Mouse (Mus musculus) fat pad, adult 2 months (tissue): ENCODE data around the gene Vps9d1.
"Not testable (repeated sequence)": the region's sequence is repeated elsewhere in the genome, so short reads cannot be mapped to it uniquely, and the experiment has no call there.

Experiments
- DNase-seq: peaks from one replicate; pipeline ENCODE4 v3.0.0-alpha.2; 2011; ENCODE audit warnings: low read depth, low spot score; ENCODE audit errors: extremely low read depth

Gene Vps9d1

DNA sequence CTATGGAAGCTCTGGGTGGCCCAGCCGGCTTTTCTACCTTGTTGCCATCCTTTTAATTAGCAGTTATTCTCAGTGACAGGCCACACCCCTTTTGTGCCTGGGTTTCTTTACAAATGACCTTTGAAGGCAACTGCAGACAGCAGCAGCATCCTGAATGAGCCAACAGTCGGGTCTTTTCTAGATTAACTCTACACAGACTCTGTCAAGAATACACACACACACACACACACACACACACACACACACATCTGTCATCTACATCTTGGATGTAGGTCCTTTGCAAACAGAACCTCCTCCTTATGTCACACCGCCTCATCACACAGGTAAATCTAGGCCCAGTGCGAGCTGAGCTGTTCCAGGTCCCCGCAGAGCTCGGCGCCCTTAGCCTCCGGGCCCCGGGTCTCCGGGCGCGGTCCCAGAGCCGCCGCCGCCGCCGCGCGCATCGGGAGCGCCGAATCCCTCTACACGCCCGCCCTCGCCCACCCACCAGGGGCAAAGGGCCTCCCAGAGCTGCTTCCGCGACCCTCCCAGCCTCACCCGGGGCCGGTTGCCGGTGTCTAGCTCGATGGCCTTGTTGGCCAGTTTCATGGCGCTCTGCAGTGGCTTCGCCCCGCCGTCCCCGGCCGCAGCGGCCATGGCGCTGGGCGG lies 573 bp downstream of the Vps9d1 start:
- no peak for DNase-seq

DNA sequence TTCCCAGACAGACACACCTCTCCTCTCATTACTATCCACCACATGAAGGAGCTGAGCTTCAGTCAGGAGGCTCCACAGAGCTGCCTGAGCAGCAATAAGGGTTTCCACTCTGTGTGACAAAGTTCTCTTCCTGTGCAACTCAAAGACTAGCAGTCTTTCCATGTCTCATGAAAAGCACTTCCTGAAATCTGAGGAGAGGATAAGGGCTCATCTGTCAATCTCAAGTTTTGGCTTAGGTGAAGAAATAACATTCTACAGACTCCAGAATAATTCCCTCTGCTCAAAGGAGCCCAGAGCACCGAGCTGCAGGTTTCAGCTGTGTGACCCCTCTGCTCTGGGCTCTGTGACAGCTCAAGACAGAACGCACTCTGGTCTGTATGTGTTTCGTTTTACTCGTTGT lies 1.2 kb downstream of the Vps9d1 start:
- DNase-seq: no peak

DNA sequence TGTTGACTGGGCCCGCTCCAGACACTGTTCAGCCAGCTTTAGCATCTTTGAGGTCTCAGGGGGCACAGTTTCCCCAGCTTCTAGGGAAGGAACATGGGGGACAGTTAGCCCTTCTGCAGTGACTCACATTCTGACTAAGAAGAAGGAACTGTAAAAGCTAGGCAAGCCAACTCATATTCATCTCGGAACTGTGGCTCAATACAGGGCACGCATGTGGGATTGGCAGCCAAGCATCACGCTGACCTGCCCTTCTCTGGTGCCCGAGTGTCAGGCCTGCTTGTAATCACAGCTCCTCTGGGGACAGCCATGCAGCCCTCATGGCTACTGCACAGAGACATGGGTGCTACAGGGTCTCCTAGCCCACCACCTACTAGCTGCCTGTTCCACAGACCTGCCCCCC lies 3.2 kb downstream of the Vps9d1 start:
- DNase-seq: no peak

DNA sequence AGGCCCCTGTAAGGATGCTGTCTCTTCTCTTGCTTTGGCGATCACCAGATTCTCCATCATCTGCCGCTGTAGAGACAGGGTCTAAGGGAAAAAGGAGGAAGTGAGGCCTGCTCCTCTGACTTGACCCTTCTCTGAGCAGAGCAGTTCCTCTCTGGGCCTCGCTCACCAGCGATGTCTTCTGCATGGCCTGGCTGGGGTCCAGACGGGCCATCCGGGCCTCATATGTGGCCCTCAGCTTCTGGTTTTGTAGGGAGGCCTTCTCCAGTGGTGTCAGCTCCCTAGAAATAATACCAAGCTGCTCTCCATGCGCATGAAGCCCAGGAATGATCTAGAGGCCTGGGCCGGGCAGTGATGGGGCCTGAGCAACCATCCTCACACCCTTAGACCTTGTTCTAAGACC lies 5.6 kb downstream of the Vps9d1 start:
- DNase-seq: no peak

DNA sequence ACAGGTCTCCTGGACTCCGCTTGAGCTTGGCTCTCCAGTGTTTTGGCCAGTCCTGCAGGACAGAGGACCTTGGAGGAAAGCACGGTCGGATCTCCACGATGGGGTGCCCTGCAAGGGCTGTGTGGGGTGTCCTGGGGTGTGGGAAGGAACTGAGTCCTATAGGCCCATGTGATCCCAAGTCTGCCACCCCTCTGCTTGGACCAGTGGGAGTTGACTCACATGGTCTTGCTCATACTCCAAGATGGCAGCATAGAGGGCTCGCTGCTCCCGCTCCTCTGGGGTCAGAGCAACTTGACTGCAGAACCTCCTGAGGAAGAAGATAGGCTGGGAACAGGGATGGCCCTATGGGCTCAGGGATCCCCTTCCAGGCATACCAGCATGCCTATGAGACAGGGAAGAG lies 6.4 kb downstream of the Vps9d1 start:
- no peak for DNase-seq

DNA sequence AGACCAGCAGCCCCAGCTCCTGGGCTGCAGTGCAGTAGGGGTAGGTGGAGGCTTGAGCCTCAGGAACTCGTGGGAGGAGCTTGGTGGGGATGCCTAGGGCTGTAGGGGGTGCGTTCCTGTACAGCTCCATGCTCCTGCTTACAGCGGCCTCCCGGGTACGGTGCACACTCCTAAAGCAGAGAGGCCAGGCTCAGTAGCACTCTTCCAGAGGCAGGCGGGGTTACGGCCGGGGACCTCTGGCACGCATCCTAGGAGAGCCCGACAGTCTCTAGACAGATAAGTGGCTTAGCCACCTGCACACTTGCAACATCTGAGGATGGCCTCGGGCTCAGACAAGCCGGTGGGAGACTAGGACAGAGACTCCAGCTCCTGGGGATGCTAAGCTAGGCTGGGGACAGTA lies 8.6 kb downstream of the Vps9d1 start:
- DNase-seq: no peak

DNA sequence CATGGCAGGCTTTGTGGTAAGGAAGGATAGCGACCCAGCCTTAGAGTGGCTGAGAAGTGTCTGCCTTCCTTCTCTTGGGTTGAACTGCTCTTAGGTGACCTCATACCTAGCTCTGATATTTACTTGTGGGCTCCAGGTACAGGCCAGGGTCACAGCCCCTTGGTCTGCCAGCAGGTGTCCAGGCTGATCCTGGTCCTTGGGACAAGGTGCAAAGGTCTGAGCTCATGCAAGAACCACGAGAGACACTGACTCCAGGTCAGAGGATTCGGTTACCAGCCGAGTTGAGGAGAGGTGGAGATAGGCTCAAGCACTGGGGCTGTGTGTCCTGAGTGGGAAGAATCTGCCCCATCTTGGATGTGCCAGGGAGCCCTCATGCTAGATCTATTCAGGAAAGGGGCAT lies 9.8 kb downstream of the Vps9d1 start:
- DNase-seq: no peak

DNA sequence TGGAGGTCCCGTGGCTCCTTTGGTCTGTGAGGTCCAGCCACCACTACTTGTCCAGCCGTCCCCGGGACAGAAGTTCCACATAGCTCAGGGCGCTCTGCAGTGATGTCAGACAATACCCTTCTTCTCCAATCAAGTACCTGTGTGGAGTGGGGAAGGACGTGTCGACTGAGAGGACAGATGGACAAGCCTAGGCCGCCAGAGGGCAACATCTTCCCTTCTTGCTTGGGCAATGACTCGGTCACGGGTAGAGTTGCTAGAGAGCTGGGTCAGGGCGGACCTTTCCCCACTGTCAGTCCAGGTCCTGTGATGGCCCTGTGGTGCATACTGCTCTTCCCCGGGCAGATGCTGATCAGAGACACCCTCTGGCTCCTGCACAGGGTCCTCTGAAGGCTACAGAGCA lies 11.1 kb downstream of the Vps9d1 start:
- DNase-seq: no peak

DNA sequence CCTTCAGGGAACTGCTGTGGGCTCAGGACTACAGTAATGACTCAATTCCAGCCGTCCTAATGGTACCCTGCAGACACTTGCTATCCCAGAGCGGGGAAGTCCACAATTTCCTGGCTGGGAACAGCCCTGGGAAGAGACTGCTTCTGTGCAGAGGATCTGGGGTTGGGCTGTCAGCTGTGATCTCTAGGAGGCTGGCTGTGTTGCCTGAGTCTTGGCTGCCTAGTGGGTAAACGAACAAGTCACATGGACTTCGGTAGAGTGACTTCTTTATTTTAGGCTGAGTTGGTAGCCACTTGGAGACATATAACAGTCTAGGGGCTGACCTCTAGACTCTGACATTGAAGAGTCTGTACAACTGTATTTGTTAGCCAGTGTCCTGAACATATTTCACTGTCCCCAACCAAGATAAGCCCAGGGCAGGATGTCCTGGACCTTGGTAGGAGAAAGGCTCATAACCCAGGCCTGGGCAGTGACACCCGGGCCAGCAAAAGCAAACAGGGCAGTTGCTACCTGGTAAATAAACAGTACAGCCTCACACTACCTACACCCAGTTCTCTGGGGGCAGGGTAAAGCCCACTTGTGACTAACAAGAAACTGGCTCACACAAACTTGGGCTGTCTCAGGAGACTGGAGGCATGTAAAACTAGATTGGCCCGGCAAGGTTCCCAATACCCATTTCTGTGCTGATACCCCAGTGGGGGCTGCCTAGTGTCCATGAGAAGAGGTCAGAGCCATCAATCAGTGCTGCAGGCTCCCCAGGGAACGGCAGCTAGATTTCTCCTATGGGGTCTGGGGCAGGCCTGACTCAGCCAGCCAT lies 11.8 kb downstream of the Vps9d1 start:
- DNase-seq: no peak

DNA sequence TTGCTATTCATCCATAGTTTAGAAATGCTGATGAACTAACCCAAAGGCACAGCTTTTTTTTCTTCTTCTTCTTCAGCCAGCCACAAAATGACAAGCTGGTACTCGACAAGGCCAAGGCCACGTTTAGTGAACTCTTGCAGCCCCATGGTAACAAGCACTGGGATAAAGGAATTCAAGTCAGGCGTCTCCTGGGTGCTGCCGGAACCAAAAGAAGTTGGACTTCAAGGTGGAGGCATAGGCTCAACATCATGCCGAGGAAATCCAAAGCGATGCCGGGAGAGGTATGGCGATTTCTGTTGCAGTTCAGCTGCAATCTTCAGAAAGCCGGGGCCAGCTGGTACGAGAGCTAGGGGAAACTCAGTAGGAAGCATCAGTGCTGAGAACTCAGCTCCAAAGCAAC lies 14.8 kb downstream of the Vps9d1 start:
- no peak for DNase-seq

DNA sequence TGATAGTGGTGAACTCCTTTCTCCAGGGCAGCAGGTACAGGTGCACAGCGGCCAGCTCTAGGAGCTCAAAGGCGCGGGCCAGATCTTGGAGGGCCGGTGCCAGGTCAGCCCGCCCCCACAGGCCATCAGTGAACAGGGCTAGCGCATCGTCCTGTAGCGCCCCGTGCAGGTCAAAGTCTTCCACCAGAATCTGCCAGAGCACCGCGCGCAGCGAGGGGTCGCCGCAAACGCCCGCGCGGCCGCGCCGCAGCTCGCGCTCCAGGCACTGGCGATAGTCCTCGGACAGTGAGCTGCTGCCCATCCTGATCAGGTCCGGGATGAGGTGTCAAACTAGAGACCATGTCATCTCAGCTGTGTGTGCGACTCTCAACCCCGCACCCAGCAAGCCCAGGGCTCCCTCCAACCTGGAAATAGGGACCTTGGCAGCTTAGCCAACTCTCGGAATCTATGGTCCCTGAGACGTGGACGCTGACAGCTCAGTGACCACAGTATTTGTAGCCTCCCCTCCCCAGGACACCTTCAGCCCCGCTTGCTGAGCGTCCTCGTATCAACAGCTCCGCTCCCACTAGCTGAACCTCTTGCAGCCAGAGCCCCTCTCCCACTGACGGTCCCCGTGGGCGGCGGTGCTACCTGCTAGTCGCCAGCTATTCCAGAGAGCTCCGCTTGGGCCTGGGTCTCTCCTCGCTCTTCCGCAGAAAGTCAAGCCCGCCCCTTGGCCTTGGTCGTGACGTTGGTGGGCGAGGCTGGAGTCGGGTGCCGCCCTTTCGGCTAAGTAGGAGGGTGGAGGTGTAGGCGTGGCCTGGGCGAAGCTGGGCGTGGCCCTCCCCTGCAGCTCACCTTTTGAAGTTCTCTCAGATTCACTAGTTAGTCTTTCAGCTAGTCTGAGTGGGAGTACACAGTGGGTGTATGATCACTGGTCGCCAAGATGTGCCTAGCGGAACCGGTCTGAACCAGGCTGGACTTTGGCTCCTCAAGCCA lies 18.3 kb downstream of the Vps9d1 start, which contains the start of gene Spata2l:
TSS of gene Spata2l (minus strand) at position 714 of the 978 bp plus-strand sequence.
- DNase-seq: peak; percentile 84

DNA sequence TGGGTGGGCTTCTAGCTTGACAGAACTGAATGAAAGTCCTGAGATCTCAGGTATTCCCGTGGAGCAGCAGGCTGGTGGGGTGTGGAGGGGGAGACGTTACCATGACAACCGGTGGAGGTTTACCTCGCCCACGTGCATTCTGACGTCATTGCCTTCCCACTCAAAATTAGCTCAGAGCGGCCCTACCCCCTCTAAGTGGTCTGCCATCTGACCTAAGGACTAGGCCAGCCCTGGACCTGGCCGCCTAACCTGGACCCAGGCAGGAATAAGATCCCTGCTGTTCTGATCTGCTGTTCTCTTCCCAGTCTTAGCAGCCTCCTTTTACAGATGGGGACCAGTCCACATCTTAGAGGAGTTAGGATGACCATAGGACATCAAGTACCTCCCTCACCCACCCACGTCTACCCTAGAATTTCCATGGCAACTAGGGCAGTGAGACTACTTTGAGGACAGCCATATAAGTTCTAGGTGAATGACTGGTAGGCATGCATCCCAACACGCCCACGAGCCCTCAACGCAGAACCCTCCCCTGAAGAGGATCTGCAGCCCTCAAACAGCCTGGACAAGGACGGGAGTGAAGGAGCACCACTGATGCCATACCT lies 19.1 kb downstream of the Vps9d1 start:
- no peak for DNase-seq

DNA sequence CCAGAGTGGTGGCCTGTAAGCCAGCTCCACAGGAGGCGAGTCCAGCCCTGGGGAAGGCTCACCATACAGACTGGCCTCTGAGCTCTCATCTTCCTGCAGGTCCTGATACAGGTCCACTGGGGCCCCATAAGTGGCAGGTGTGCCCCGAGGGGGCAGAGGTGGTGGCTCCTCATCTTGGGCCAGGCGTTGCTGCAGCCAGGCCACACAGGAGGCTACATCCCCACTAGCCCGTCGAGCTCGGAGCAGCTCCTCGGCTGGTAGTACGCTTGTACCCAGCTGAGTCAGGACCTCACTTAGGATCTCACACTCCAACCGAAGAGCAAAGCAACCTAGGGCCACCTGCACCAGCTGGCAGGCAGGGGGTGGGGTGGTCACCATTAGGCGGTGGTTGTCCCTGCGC lies 20.4 kb downstream of the Vps9d1 start:
- no peak for DNase-seq

DNA sequence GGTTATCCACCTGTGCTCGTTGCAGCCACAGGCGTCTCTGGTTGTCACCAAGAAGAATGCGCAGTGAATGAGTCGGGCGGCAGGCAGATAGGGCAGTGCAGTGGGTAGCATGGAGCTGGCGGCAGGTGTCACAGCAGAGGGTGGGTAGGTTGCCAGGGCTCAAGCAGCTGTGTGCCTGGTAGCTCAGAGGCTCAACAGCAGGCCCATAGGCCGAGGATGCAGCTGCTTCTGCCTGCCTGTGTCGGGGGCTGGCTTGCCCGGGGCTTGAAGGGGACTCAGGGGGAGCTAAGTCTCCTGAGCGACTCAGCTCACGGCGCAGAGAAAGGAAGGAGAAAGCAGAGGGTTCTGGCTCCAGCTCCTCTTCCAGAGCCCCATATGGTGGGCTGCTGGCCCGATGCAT lies 20.8 kb downstream of the Vps9d1 start:
- no peak for DNase-seq

DNA sequence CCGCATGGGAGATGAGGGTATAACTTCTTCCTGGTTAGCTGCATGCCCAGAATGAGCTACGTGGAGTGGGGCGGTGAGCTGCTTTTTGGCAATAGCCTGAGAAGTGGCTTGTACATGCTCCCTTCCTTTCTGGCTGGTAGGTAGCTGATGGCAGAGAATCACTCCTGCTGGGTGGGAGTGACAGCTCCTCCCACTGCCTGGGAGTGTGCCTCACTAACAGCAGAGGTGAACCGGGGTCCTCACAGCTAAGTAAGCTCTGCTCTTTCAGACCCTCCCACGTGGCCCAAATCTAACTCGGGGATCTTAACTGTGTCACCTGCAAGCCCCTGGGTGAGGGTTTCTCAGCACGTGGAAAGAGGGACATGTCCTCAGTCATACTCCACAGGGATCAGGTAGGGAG lies 21.6 kb downstream of the Vps9d1 start:
- no peak for DNase-seq

DNA sequence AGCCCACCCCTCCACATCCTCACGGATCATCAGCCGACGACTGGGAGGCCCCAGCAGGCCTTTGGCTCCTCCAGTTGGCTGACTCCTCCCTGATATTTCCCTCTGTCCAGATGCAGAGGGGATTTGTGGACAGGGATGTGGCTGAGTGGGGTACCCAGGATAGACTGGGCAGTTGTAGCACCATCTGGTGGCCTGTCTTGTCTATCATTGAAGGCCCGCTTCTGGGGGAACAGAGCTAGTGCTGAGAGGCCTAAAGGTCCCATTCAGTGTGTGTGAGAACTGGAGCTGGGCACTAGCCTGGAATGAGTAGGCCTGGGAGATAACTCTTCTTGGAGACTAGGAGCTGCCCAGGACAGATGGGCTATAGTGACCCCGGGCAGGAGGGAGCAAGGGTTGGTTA lies 22.4 kb downstream of the Vps9d1 start:
- no peak for DNase-seq

DNA sequence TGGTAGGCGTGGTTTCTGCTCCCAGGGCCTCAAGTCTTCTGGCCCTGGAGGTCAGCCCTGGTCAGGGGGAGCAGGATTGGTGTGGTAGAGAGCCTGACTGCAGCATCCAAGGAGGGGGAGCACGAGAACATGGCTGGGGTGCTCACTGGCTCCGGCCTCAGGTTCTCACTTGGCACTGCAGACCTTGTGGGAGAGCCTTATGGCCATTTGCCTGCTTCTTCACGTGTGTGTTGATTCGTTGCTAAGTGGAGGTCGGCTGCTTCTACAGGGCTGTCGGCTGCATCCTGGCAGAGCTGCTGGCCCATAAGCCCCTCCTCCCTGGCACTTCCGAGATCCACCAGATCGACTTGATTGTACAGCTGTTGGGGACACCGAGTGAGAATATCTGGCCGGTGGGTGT lies 23.8 kb downstream of the Vps9d1 start:
- not testable (repeated sequence) for DNase-seq

DNA sequence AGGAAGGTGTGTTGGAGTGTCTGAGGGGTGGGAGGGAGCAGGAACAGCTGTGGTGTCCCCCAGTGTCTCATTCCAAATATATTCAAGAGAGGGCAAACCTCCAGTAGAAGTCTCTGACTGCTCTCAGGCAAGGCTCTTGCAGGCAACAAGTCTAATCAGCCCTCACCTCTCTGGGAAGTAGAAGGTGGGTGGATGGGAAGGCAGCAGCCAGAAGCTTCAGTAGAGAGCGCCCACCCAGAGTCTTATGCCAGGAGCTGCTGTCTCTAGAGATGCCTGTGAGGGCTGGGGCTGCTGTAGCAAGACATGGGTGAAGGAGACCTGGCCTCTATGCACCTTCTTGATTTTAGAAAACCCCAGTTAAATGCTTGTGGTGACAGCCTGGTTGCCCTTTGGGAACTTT lies 25.7 kb downstream of the Vps9d1 start:
- DNase-seq: no peak

DNA sequence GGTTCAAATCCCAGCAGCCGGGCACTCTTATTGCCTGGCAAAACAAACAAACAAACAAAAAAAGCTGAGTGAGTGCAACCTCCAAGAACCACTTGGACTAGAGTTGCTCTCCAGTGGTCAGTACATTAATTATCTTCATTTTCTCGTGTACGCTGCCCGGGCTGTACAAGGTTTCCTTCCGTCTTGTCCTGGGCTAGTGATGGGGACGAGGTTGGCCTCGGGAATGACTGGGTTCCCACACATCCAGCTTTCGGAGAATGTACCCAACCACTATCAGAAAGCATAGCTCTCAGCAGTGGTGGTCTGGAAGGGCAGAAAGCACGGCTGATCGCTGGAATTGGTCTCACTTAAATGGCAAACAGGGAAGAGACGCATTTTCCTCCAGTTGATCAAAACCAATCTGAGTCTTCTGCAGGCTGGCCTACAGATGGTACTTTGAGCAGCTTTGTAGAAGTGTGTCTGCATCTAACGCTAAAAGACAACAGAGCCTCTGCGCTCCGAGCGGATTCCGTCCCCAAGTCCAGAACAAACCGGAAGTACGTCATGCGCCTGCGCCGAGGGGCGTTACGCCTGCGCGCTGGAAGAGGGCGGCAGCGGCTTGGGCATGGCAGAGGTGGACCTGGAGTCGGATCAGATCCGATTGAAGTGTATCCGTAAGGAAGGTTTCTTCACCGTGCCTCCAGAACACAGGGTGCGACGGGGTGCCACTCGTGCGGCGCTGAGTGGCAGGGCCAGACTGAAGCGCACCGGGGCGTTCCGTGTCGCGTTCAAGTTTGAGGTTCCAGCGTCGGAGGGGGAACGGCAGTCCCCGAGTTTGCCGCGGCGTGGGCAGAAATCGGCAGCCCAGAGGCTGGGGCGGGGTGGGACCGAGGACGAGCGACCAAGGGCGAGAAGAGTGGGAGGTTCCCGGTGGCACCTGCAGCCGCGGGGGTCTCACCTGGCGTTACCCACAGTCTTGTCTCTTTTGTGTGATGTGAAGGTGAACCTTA lies 29.6 kb downstream of the Vps9d1 start, which contains the start of gene Cdk10:
TSS of gene Cdk10 (plus strand) at position 565 of the 989 bp plus-strand sequence.
- DNase-seq: no peak

DNA sequence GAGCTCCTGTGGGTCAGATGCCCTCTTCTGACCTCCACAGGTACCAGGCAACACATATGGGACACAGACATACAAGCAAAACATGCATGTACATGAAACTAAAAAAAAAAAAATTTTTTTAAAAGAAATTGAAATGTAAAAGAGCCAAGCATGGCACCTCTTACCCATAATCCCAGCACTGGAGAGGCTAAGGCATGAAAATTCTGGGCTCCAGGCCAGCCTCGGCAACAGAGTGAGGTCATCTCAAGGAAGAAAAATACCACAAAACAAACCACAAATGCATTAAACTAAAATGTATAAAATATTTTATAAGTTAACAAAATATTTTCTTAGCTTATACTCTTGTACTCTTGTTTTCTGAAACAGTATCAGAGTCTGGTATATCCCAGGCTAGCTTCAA lies 33.2 kb downstream of the Vps9d1 start:
- DNase-seq: no peak
